Mouse (Mus musculus) mammary gland, adult 2 months (tissue): ENCODE data around the gene Cops7b. TPM values are rescaled to one million over a fixed set of nuclear protein-coding genes. Genes with fewer than 3 reads are reported as not detected.

ENCODE experiments used
- polyA plus RNA-seq: library from polyadenylated mRNA; depleted of rRNA; stranded (reverse); fragments of >200 nt; gene quantifications from 2 replicates; pipeline ENCODE4 v1.2.3, GENCODE M21; 2012; ENCODE audit warnings: low replicate concordance; rRNA removed

The Cops7b gene
- polyA plus RNA-seq, result 25.0 and 32.2 TPM in 2 replicates

DNA sequence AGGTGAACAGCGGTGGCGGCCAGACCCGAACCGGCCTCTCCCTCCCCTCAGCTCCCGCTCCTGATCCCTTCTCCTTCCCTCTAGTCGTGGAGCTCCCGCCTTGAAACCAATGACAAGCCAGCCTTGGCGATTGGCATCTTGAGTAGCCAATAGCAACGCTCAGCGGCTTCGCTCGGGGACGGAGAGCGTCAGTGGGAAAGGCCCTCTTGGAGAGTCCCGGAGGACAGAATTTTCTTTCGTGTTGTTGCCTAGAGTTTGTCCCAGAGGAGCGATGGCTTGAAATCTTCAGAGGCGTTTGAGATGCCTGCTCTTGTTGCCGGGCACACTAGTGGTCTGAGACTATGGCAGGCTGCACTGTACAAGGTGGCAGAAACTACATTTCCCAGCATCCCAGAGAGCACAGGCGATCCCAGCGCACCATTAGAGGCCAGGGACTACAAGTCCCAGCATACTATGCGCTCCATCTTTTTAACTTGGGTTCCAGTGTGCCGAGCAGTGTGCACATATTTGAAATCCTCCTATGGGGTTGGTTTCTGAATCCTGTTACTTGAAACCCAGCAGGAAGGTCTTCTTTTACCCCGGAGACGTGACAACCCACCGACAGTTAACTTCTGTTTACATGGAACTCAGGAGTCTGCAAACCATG, at the start of gene Cops7b, which contains the start of gene Pde6d:
Gene Cops7b (plus strand): TSS at position 454 of the 646 bp plus-strand sequence.
Gene Pde6d (minus strand): TSS at position 179 of the 646 bp plus-strand sequence.

Other genes starting within 250 kb of the Cops7b start
- 4.1 and 8.2 TPM in 2 replicates for gene Ncl, start 223.5 kb upstream of the Cops7b start, polyA plus RNA-seq
- gene Nmur1, start 156.7 kb upstream of the Cops7b start, polyA plus RNA-seq, result 0.32 and 0.42 TPM in 2 replicates
- not detected in 2 replicates for gene Tex44, start 156.6 kb upstream of the Cops7b start, polyA plus RNA-seq
- 479 and 1,232 TPM in 2 replicates for gene Ptma, start 56.2 kb upstream of the Cops7b start, polyA plus RNA-seq
- gene Pde6d, start 275 bp upstream of the Cops7b start, polyA plus RNA-seq, result 10.7 and 18.8 TPM in 2 replicates
- 0.49 and 0.90 TPM in 2 replicates for gene Nppc, start 87.7 kb downstream of the Cops7b start, polyA plus RNA-seq
- gene Dis3l2, start 120.9 kb downstream of the Cops7b start, polyA plus RNA-seq, result 10.4 and 12.3 TPM in 2 replicates